Mouse (Mus musculus) lung, adult 2 months (tissue): ENCODE data around the gene Syt6.

Experiments
- CTCF ChIP-seq: fragments of 200-500 bp; IDR thresholded peaks from 2 replicates; pipeline ENCODE4 v1.5.1; 2011; ENCODE audit warnings: mild to moderate bottlenecking, low read length, control low read depth; ENCODE audit not compliant: insufficient read depth
- POLR2A ChIP-seq: fragments of 200-500 bp; IDR thresholded peaks from 2 replicates; pipeline ENCODE4 v1.6.1; 2011; ENCODE audit warnings: low read depth, mild to moderate bottlenecking, control low read depth, low read length, borderline replicate concordance; ENCODE audit errors: extremely low read depth

- TF ChIP-seq CTCF (no peak), POLR2A (no peak)
Observed at GRCm38 (mm10) chr3:103663385-103663784, 88.4 kb downstream of the Syt6 start.
